Mouse (Mus musculus) frontal cortex, postnatal 14 days (tissue): ENCODE measurements at regions not wholly inside any gene's neighbourhood (a gene's known extent, or its start where the extent isn't known, plus 50 kb on each side); places are given as distances from the start of the nearest gene placed in this dataset.

ENCODE experiments used
- DNase-seq, 2 experiments: peaks; one replicate each; pipeline ENCODE4 v3.0.0; 2022; ENCODE audit warnings: low spot score in 2 of 2

DNA sequence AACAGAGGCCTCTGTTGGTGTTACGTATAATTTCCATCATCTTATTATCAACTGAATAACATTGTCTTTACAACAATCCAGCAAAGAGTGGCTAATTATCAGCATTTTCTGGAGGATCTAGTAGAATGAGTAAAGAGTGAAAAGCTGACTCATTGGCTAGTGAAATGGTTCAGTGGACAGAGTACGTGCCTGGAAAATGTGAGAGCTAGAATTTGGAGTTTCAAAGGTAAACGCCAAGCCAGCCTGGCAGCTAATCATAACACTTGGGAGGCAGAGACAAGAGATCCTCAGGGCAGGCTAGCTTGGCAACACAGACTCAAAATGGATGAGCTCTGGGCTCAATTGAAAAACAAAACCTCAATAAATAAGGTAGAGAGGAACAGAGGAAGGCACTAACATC is 2628.0 kb upstream of the Gm7489 start:
- no peak for DNase-seq

DNA sequence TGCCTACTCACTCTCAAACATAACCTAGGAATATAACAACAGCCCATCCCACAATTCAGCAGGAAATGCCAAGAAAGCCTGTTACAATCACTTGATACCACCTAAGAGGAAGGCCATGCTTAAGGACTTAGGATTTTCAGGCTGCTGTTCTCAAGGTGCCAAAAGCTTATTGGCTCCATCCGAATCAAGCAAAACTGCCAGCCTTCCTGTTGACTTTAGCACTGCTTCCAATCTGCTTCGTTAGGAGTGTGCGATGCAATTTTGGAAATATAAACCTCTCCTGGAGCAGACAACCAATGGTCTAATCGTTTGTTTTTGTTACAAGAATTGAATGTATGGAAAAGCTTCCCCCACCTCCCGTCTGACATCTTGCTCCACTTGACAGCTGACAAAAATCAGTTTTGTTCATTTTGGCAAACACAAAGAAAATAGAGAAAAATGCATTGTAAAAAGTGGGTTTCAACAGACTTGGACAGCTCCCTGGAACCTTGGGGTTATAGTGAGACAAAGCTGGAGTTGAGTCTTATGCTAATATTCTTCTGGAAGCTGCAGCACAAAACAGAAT is 2620.0 kb upstream of the Gm7489 start:
- no peak for DNase-seq

DNA sequence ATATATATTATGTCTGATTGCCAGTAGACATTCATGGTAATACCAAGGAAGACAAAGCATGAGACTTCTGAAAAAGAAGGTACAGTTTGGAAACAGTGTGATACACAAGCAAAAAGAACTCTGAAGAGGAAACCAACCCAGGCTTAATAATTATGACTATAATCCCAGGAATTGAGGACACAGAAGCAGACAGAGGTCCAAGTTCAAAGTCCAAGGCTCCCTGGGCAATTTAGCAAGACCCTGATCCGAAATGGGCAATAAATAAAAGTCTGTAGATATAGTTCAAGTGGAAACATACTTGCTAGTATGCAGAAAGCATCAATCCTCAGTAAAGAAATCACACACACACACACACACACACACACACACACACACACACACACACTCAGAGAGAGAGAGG is 2618.7 kb upstream of the Gm7489 start:
- DNase-seq = no peak

DNA sequence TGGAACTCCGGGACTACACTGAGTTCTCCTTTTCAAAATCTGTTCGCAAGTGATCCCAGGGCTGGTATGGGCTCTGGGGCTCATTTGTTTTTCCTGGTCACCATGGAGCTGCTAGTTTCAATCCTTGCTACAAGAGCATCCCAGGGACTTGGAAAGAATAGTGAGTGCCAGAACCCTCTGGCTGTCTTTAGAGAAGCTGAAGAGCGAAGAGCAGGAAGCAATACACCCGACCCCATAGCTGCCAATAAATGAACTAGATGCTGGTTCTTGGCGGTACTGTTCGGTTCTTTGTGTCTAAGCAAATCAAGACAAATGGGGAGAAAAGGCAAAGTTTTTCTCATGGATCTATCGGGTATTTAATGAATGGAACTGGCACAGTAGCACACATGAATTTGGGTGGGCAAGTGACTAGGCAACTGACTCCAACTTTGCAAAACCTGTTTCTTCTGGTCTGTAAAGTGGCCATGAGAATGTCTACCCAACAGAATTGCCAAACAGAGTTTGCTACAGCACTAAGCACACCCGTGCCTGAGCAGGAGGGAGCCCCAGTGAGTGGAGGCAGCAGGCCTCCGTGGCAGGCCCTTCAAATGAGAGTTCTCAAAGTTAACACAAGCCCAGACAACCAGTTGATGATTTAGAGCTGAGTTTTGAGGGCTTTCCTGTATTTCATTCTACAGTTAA is 2612.9 kb upstream of the Gm7489 start:
- DNase-seq = no peak

DNA sequence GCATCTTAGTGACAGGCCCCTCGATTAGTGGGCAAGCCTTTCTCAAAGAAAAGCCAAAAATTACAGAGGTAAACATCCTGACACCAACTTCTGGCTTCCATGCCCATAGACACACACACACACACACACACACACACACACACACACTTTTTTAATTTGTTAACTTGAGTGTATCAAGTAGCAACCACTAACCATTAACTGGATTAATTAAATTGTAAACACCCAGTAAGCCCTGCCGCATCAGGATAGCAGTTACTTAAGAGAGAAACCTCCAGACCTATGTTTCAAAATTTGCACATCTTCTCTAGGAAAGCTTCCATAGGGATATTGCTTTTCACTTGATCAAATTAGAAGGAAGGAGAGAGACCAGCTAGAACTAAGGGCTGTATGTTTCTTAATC is 2599.4 kb upstream of the Gm7489 start:
- no peak for DNase-seq

DNA sequence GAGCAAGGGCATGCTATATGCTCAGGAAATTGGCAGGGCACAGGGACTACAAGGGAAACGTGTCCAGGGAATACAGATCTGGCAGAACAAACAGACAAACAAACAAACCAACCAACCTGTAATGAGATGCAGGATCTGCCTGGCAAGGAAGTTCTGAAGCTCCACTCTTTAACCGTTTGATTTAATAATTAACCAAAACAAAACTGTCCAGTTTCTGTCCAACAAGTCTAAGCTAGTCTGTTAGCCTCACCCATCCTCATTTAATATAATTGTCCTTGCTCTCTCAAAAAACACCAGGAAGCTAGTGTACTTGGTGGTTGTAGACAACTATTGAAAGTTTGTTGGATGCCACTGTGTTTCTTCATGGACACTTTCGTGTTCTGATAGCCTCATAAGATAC is 2598.4 kb upstream of the Gm7489 start:
- DNase-seq = no peak

DNA sequence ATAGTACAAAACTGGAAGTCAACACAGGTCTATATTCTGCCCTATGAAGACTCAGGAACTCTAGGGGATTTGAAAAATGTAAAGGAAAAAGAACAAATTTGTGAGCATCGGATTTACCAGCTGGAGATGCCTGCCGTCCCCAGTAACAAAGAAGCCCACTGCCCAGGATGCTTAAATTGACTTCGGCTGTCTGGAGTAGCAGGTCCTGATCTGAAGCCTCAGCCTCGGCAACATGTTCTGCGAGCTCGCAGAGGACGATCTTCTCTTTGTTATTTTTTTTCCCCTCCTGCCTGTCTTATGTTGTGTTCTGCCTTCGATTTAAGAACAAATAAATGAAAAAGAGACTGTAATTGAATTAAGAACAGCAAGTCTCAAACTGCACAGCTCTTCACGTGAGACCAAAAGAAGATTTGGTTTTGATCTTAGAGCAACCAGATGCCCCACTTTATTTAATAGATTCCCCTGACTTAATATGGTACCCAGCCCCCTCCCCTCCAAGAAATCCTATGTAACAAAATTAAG is 2595.7 kb upstream of the Gm7489 start:
- no peak for DNase-seq

DNA sequence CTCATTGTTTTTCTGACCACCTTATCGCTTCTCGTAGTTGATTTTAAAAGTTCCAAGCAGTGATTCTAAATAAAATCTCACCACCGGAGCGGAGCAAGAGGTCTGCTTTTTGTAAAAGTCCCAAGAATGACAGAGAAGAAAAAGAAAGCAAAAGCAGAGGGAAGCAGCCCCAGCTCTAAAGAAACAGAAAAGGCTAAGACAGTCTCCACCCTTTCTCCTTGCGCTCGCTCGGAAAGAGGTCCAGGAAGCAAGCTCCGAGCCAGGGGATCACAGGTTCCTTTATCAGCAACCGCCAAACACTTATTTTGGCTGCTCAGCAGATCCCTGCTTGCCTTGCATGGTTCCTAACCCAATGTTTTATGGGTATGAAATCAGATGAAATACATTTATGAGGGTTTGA is 2594.8 kb upstream of the Gm7489 start:
- DNase-seq = no peak

DNA sequence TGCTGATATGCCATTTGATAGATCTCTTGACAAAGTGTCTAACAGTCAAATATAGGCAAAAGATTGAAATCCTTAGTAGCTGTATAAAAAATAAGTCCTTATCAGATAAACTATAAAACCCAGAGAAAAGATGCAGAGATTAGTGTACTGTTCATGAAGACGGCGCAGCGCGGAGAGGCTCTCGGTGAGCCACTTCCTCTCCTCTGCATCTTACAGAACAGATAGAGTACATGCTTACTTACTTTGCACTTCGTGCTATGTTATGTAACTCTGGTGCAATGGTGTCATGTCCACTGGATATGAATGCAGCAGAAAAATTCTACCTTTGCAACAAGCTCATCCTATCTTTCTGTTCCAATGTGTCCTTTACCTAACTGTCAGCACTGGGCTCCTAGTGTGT is 2593.5 kb upstream of the Gm7489 start:
- no peak for DNase-seq

DNA sequence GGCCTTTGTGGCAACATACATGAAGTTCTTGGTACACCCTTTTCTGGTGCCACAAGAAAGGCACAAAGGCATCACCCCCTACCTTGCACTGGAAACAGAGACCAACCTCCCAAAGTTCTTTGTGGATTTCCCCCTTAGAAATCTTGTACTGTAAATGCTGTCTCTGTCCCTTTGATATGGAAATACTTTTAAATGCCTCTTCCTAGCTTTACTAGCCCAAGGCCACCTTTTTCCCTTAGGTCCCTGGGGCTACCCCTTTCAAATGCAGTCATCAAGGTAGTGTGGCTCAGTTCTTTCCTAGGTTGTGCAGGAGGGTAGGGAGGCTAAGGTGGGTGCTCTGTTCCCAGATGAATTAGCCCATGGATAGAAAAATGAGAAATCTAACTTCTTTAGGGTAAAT is 2587.9 kb upstream of the Gm7489 start:
- no peak for DNase-seq

DNA sequence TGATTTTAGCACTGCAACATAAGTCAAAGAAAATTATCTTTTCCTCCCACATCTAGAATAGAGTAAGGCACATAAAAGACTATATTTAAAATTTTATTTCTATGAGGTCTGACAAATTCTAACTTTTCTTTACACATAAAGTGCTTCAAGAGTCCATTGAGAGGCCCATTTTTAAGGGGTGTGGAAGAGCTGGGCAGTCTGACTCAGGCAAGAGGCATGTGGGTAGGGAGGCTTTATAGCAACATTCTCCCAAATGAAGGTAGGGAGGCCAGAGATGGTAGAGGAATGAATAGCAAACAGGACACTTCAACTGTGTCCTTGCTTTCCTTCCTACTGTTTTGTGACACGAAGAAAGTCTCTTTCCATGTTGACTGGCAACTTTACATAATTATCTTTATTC is 2566.6 kb upstream of the Gm7489 start:
- no peak for DNase-seq

DNA sequence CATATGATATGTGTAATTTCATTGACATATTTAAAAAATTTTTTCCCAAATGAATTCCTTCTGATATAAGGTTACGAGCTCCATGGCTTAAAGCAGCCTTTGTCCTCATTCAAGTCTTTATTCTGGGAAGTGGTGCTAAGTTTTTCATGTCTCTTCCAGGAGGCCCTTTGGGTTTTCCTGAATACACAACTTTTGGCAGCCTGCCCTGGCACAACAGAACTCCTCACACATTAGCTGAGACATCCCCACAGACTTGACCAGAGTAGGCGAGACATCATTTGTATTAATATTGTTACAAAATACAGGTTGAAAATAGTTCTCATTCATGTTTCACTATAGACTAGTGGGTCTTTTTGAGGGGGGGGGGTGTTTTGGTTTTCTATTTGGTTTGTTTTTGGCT is 2565.9 kb upstream of the Gm7489 start:
- no peak for DNase-seq

DNA sequence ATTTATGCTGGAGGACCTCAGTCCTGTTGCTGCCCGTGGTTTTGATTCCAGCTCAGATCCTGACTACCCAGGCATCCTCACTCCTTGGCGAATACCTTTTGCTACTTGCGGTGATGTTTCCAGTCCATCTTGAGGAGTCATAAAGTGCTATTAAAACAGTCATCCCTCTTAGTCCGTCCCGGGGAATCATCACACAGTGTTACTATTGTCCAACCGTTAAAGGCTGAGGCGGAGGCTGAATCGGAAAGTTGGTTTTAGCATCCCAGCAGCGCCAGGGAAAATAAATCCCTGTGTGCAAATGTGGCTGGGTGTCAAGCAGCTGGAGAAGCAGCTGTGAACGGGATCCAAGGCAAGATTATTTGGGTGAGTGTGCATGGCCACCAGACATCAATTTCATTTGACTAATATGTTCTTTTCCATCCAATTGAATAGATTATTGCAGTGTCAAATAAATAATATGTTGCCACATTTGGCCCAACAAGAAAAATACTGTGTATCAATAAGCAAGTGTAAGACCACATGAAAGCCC is 2564.3 kb upstream of the Gm7489 start:
- no peak for DNase-seq

DNA sequence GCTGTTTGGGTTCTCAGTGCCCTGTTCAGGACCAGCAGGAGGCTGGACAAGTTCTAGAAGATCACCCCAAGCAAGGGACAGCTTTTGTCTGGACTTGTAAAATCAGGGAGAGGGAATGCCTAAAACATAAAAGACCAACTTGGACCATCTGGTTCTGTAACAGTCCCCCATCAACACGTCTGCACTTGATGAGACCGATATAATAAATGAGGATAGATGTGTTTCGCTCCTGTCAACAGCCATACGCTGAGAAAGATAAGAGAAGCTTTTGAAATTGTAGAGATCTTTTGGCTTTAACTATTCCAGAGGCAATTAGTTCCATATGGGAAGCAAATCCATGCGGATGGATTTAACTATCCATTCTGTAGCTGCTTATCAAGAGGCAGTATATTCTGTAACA is 2561.4 kb upstream of the Gm7489 start:
- DNase-seq = no peak

DNA sequence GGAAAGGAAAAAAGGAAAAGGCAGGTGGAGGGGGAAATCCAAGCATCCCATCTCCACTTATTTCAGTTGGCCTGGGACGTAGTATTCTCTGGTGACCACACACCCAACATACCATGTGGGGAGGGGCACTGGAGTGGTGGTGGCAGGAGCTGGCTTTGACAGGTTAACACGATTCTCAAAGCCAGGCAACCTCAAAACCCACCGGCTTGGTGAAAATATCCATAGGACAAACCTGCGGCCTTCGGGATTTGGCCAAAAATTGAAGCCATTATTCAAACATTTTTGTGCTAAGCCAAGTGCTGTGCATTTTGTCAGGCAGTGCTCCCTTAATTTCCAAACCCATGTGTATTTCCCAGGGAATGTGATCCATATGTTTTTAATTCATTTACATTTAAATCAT is 2560.5 kb upstream of the Gm7489 start:
- DNase-seq = no peak

DNA sequence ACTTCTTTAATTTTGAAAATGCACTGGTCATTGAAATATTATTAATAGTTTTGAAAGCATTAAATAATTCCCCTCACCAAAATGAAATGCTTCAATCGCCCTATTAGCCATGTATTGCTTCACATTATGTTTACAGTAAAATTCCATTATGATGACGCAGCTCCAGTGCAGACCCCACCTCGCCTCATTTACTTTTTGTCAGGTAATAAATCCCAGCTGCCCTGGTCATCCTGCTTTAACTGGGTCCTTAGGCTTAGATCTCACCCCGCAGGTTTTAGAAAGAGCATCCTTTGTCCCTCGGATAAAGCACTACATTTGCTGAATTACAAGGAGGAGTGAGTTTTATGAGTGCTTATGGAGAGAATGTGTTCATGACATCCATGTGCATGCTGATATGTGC is 2557.0 kb upstream of the Gm7489 start:
- DNase-seq = no peak

DNA sequence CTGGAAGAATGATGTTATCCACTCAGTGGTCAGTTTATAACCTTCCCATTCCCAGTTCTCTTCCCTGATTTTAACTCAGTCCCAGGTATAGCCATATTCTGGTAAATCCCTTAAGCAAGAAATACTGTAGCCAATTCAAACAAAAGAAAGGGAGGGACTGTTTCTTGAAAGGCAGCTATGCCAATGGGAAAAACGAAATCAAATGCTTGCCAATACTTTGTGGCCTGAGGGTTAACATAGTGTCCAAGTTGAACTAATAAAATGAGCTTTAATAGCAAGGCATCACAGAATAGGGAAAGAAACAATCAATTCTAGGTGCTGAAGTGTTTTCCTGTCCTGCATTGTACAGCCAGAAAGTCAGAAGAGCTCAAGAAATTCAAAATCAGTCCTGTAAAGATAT is 2548.3 kb upstream of the Gm7489 start:
- DNase-seq = no peak

DNA sequence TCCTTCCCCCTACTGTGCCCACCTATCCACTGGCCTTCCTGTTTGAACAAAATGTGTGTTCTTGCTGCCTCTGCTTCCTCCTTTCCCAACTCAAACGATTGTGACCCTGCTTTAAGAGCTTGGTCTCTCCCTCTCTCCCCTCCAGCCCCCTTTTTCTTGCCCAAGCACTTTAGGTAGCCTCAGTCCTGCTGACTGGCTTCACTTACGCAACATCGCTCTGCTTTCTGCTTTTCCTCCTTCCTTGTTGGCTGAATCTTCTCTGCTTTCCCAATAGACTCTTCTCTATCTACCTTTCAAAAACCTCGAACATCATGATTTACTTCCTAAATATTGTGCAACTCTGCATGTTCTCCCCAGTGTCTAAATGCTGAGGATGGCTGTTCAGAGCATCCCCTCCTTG is 2538.4 kb upstream of the Gm7489 start:
- no peak for DNase-seq

DNA sequence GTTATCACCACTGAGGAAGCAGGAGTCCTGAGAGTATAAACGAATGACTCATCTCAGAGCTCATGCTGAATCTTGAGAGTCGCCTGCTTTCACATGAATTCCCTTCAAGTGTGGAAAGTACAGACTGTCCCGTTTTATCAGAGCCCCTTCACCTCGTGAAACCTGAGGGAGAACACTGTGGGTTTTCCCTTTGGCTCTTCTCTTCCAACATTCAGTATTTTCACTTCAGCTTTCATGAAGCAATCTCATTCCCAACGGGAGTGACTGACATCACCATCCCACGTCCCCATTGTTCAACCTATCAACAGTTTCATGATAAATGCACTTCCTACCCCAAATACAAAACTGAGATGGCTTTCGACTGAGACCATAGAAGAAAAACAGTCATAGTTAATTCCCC is 2521.3 kb upstream of the Gm7489 start:
- no peak for DNase-seq

DNA sequence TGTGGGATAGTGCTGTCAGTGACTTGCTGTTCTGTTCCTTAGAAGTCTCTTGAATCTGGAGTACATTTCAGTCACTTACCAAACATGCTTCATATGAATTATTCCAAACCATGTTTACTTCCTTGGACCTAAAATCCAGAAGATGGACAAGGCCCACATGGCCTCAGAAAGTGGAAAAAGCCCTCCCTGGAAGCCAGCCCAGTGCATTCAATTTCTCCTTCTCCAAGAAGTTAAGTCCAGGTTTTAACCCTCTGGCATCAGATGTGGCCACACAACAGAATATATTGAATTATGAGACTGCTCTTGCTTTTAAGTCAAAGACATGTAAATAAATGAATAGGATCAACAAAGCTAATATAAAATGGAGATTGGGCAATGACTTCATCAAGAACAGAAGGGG is 2513.5 kb upstream of the Gm7489 start:
- no peak for DNase-seq

DNA sequence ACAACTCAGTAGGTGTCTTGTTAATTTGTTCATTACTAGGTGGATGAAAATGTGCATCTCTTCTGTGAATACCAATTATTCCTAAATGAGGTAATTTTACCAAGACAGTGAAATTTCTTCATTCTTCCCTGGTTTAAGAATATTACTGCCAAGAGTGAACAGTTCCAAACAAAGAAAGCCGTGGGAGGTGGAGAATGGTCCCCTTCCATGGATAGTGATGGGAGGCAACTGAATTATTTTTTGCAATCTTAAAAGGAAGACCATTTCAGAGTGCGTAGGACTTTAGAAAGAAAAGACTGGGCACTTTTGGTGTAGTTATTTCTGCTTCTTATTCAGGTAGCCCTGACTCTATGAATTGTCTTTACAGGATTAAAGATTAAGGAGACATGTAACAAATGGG is 2494.3 kb upstream of the Gm7489 start:
- DNase-seq = no peak

DNA sequence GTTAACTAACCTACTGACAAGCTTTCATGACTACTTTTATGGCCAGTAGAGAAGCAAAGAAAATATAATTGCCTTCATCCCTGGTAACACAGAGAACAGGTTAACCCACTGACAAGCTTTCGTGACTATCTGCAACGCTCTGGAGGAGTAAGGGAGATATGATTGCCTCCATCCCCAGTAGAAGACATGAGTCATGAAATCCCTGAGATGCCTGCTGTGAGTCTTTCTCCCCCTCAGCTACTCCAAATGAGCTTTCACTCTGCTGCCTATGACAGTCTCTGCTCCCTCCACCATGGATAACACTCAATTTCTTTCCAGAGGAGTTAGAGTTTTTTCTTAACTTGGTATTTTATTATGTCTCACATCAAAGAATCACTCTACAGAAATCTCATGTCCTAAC is 2493.4 kb upstream of the Gm7489 start:
- no peak for DNase-seq
